Mouse (Mus musculus) left cerebral cortex, postnatal 10 days (tissue): ENCODE data around the gene Alkbh2. TPM values are rescaled to one million over a fixed set of nuclear protein-coding genes. Genes with fewer than 3 reads are reported as not detected.

ENCODE experiments used
- DNase-seq, 2 experiments: peaks; one replicate each; pipeline ENCODE4 v3.0.0; 2021 to 2022; ENCODE audit warnings: low spot score in 2 of 2, mixed read lengths in 1 of 2; ENCODE audit errors: extremely low spot score in 1 of 2
- intact Hi-C: fragments of 180-260 bp; cut with DNase I; formaldehyde crosslinking; loops from one replicate; pipeline ENCODE4 v1.15.1; 2025
- total RNA-seq, 2 experiments: library from RNA; stranded (reverse); gene quantifications; 2 replicates each; pipeline ENCODE4 v1.2.3; 2021

The Alkbh2 gene
- total RNA-seq, 2 experiments from 2014 or later: 5.1 to 6.2 TPM

DNA sequence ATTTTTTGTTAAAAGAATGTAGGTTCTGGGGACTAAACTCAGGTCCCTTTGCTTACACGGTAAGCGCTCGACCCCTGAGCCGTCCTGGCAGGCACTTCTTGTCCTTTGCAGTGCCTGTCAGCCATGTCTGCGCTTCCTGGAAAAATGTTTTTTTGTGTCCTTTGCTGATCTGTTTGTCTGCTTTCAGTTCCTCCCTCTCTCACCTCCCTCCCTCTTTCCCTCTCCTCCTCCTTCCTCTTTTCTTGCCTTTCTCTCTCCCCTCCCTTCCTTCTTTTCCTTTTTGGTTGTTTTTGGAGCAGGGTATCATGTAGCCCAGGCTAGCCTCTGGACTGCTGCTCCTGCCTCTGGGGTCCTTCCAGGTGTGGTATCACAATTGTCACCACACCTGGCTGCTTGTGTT is 13.0 kb downstream of the Alkbh2 start:
- intact Hi-C loops: no loop called here

DNA sequence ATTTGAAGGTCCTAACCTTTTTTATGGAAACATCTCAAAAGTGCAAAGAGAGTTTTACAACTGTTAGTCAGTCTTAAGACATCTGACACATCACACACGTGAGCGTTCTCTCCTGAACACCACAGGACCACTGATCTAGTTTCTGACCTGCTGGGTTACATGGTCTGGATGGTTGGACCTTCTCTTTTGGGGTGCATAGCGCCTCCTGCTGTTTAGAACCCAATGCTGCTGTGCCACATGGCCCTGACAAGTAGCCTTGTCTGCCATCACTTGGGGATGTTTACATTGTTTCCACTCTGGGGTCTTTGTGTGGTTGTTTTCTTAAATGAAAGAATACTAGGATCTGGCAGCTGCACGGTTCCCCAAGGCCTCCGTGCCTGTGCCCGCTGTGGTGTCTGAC is 14.7 kb downstream of the Alkbh2 start:
- intact Hi-C loops: no loop called here

More for the DNA sequence above, 13.0 kb downstream of the Alkbh2 start:
- DNase-seq: no peak

DNA sequence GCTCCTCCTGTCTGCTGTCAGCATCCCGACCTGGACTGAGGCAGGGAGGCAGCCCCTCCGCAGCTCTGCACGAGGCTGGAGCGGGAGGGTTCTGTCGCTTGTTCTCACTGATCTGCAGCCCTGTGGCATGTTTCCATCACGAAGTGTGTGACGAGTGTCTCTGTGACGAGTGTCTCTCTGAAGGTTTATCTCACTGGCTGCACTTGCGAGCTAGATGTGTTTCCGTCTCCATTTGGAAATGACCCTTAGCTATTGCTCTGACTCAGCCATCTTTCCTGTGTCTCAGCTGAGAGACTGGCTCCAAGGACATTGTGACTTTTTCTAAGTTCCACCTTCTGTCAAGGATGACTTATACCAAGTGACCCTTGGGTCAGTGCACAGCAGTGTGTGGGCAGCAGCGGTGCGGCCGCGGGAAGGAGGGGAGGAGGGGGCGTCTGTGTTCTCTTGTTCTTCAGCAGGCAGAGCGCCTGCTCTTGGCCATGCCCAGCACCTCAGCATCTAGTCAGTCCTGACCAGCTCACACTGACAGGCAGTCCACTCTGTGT is 21.6 kb downstream of the Alkbh2 start:
- intact Hi-C loops: no loop called here
- no peak for DNase-seq

More for the DNA sequence above, 14.7 kb downstream of the Alkbh2 start:
- DNase-seq: no peak

DNA sequence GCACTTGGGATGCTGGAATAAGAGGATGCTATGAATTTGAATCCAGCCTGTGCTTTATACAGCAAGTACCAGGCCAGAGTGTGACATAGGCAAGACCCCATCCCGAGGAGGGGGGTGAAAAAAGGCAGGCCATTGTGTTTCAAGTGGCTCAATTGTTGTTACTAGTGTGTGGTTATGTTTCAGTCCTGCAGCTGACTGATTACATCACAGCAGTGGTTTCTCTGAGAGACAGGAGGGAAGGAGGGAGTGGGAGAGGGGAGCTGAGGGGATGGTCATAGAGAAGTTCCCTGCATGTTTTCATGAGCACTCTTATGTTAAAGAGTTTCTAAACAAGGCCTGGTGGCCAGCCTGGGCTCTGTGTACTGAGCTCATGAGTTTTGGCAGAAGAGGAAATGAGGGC is 25.2 kb downstream of the Alkbh2 start:
- intact Hi-C loops: no loop called here

DNA sequence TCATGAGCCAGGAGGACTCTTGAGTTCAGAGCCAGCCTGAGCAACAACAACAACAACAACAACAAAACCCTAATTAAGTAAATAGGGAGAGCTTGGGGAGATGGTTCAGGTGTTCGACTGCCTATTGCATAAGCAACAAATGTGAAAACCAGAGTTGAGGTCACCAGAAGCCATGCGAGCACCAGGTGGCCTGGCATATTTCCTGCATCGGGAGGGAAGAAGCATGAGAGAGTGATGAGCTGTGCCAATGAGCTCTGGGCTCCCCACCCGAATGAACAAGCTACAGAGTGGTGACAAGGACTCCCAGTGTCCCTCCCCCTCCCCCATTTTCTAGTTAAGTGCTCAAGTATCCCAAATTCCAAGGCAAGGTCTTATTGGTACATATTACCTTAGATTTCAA is 26.1 kb downstream of the Alkbh2 start:
- no peak for DNase-seq
- intact Hi-C loops: no loop called here

More for the DNA sequence above, 25.2 kb downstream of the Alkbh2 start:
- DNase-seq: no peak

DNA sequence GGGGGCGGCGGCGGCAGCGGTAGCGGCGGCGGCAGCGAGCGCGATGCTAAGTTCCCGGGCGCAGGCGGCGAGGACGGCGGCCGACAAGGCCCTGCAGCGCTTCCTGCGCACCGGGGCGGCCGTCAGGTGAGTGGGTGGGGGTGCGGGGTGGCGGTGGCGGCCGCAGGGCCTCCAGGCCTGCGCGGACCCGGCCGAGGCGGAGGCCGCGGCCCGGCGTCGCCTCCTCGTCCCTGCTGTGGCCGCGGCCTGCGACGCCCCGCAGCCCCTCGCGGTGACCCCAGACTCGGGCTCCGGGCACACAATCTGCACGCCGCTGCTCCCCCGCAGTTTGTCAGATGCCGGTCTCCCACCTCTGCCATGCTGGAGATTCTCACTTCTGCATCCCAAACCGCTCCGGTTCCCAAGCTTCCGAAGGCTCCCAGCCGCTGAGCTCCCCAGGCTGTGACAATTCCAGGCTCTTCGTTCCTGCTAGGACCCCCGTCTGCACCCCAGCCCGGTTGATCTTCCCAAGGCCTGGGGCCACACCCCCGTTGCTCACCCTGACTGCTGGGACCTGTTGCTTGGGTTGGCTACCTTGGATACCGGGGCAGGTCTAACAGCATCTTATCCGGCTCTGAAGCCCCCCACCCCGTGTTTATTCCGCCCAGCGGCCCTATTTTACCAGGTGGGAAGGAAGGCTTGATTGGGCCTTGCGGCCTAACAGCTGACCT is 27.5 kb downstream of the Alkbh2 start:
- intact Hi-C loops: no loop called here
- no peak for DNase-seq

DNA sequence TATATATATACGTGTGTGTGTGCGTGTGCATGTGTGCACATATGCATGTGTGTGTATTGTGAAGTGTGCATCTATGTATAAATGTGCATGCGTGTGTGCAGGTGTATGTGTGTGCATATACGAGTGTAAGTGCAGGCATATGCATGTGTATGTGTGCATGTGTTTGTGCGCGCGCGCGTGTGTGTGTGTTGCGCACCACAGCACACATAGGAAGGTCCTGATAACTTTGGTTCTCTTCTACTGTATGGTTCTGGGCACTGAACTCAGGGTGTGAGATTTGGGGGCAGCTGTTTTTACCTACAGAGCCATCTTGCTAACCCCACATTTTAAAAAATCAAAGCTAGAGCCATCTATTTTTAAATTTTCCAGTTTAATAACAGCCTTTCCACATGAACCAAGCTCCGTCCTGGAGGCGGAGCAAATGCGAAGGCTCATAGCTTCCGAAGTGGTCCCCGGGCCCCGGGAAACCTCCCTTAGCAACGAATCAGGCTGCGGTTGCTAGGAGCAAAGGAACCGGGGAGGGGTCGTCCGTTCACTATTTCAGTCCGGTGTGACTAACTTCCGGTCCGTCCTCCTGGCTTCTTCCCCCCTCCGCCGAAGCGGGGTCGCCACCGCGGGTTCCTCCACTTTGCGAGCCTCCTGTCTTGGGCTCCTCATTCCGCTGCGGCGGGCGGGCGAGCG is 28.2 kb downstream of the Alkbh2 start:
- intact Hi-C loops: no loop called here
- peak; percentile 93 to 94 for DNase-seq

DNA sequence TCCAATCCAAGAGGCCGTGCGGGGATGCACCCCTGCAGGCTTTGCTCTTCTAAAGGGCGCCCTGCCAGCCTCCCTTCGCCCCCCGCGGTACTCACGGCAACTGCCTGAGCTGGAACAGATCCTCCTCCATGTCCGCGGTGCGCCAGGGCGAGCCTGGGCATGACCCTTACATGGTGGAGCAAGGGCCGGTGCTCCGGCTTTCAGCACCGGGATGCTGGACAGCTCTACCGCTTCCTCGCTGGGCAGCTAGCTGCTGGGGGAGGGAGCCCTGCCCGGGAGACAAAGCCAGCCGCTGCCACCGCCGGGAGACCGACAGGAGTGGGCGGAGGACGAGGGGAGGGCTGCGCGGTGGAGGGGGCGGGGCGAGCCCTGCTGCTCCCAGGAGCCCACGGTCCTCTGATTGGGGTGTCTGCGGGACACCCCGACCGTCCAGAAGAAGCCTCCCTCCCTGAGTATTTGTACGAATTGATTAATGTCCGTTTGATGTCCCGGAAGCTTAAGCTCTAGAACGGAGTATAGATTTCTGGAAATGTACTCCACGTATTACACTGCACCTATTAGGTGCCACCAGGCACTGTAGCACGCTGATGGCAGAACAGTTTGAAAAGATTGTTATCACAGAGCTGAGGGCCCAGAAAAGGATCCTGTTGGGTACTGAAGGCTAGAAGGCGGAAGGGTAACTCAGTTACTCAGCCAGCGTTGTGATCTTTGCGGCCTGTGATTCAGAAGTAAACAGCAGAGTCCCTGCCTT is 36.8 kb downstream of the Alkbh2 start, which contains the start of gene Svop:
Gene Svop, minus strand, starts transcription at position 514 of the 751 bp plus-strand sequence.
- peak; percentile 63 to 89 for DNase-seq
- intact Hi-C loops: no loop called here

DNA sequence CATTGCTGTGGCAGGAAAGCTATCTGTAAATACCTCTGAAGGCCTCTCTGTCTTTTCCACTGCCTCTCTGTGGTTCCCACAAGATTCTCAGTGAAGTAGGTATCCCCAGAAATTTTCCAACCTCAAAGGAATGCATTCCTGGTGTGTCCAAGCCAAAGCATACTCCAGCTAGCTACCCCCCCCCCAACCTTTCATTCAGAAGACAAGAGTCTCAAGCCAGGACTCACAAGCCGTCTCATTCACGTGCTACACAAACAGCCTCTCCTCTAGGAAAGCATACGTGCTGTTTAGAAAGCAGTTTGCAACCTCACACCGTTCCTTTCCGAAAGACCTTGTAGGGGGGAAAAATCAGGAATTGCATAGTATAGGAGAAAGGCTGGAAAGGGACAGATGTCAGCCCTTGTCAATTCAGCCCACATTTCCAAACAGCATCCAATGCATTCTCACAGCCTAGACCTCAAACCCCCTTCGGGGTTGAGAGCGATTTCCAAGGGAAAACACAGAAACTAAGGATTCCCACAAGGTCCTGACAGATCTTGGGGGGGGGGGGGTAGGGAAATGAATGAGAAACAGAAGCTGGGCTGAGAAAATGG is 37.5 kb downstream of the Alkbh2 start:
- DNase-seq: no peak

DNA sequence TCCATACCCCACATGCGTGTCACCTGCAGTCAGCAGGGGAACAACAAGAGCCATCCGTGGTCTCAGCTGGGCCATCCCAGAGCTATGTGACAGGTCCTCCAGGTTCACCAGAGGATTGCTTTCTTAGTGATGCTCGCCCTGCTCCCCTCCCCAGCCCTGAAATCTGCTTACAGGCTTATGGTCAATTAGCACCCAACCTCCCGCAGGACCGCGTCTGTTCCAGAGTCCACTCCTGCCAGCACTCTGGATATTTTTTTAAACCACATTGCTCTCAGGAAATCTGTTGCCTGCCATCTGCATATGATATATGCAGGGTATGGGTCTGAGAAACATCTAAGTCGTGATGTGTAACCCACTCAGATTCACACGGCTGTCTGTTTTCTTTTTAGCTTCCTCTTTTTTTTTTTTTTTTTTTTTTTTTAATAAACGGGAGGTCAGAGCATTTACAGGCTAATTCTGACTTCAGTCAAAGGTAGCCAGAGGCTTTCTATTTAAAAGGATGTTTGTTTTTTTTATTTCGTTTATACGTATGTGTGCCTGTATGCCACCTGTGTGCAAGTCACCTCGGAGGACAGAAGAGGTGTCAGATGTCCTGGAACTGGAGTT is 40.0 kb downstream of the Alkbh2 start:
- no peak for DNase-seq
- intact Hi-C loops: no loop called here

More for the DNA sequence above, 37.5 kb downstream of the Alkbh2 start:
- intact Hi-C loops: no loop called here

DNA sequence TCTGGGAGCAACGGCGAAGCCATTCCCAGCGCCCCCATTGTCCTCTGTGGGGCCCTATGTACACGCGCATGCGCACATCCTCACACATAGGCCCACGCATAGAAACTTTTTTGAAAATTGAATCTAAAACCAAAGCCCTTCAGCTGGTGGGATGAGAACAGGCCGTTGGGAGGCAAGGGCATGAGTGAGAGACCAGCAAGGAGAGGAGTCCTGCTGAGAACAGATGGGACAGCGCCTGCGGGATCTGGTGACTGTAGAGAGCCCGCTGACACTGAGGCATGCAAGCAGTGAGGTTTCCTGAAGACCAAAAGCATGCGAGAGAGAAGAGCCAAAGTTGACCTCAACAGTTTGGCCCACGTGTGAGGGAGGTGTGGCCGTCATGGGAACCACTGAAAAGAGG is 42.5 kb downstream of the Alkbh2 start:
- intact Hi-C loops: no loop called here
- no peak for DNase-seq

DNA sequence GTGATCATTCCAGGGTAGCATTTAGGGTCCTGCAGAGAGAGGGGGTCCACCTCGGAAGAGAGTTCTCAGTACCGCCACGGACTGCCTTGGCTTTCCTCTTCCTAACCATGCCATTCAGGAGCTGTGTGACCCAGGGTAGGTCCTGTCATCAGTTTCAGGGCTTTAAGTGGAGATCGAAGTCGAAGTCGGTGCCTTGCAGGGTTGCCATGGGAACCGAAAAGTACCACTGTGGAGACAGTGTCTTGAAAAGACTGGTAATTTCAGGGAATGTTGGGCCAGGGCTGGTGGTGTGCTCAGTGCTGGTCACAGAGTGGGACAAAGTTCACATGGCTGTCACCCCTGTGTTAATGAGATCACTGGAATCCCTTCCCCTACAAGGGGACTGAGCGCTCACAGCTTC is 51.0 kb downstream of the Alkbh2 start:
- intact Hi-C loops: no loop called here

More for the DNA sequence above, 51.0 kb downstream of the Alkbh2 start:
- DNase-seq: no peak

Other genes starting within 250 kb of the Alkbh2 start
- 100 to 1,000 TPM; 117 to 122 TPM for gene Coro1c, start 219.5 kb downstream of the Alkbh2 start, total RNA-seq
- gene Ssh1, start 134.3 kb downstream of the Alkbh2 start, total RNA-seq: 10 to 100 TPM; 20.7 to 31.8 TPM
- gene Dao, start 124.5 kb downstream of the Alkbh2 start, total RNA-seq: not detected
- 10 to 100 TPM; 30.9 to 31.5 TPM for gene Usp30, start 62.8 kb downstream of the Alkbh2 start, total RNA-seq
- 100 to 1,000 TPM; 151 to 157 TPM for gene Svop, start 36.6 kb downstream of the Alkbh2 start, total RNA-seq
- 1 to 10 TPM; 5.6 to 6.1 TPM for gene Ung, start 2.2 kb upstream of the Alkbh2 start, total RNA-seq
- gene Acacb, start 18.3 kb upstream of the Alkbh2 start, total RNA-seq: 1 to 10 TPM; 2.9 to 5.5 TPM
- gene Foxn4, start 145.6 kb upstream of the Alkbh2 start, total RNA-seq: not detected
- under 1 TPM; 0.53 to 0.92 TPM for gene Myo1h, start 160.9 kb upstream of the Alkbh2 start, total RNA-seq